Mouse (Mus musculus): Measurements from ENCODE around the gene Ndufa1.

DNA sequence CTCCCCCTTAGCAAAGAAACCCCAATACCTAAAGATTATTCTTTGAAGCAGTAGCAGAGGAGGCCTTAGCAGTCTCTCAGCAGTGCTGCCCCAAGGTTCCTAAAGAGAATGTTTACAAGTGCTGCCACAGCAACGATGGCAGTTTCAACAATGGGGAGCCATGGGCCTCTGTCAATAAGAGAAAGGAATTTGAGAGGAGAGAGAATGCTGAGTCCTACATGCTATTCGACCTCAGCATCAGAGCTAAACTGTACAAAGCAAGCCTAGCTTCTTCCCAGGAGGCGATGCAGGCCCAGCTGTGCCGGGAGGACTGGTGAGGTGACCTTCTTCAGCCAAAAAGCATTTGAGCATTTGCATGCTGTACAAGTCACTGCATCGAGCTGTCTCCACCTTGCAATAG lies 22.2 kb downstream of the Ndufa1 start, which contains the start of gene Akap14:
- TF ChIP-seq CTCF (IDR thresholded peaks at IDR 0.05; ENCODE audit: low read depth) (no peak), EP300 (IDR thresholded peaks at IDR 0.05; ENCODE audit: low read depth) (no peak)
